ENCODE assay signal across 14 mouse cellular contexts in genomic region chr15:98640157-98640556, GRCm38 (mm10). TPM values are rescaled to one million over a fixed set of nuclear protein-coding genes. Genes with fewer than 3 reads are reported as not detected.
DNase-seq lines count a peak whose midpoint lies in the region; ATAC-seq lines count a peak whose summit lies in the region.
"Had no signal": no experiment of that assay in that cellular context is flagged by ENCODE, and none has a peak within 500 bp of the region (broad histone marks: within the 10 kb centered on the region; RNA-seq: fewer than 3 reads in every experiment).

No protein-coding gene starts in this region.

- no peak for ATAC-seq in kidney, embryonic 14.5 days (ENCODE audit: low FRiP score, low TSS enrichment)
- ATAC-seq in limb, embryonic 11.5 days (ENCODE audit: insufficient number of reproducible peaks, low FRiP score, low TSS enrichment, low read depth), result no peak
- peak; percentile 68; the same call in 1 of the 2 replicates for ATAC-seq in stomach, embryonic 15.5 days (ENCODE audit: insufficient read depth, low FRiP score, low read depth)

- no peak overlapping the region for H3K4me2 ChIP-seq in kidney, embryonic 14.5 days (replicated peaks; ENCODE audit: low read depth, low read length)
- H3K4me2 ChIP-seq in limb, embryonic 11.5 days (ENCODE audit: low read depth, severe bottlenecking), result peak overlapping the region; percentile 12; the same call in 1 of the 2 replicates
- H3K4me2 ChIP-seq in stomach, embryonic 15.5 days, result no peak overlapping the region
- H3K4me2 ChIP-seq: heart, embryonic 12.5 days; hindbrain, embryonic 15.5 days had no signal

- H3K4me1 ChIP-seq in kidney, embryonic 14.5 days (ENCODE audit: control insufficient read depth, insufficient read depth, low read length), result peaks cover 11% of the 10 kb centered on the region; the same call in 1 of the 2 replicates
- peaks cover 7% of the 10 kb centered on the region; the same call in 1 of the 2 replicates for H3K4me1 ChIP-seq in limb, embryonic 11.5 days (ENCODE audit: control insufficient read depth, insufficient read depth, low read length)
- peaks cover 11% of the 10 kb centered on the region for H3K4me1 ChIP-seq in stomach, embryonic 15.5 days

- no peaks in the 10 kb centered on the region for H3K9me3 ChIP-seq in kidney, embryonic 14.5 days (ENCODE audit: control insufficient read depth, low read length)
- H3K9me3 ChIP-seq in limb, embryonic 11.5 days (ENCODE audit: control insufficient read depth, low read length), result no peaks in the 10 kb centered on the region
- H3K9me3 ChIP-seq in stomach, embryonic 15.5 days, result no peaks in the 10 kb centered on the region
- H3K9me3 ChIP-seq: heart, embryonic 12.5 days; hindbrain, embryonic 15.5 days had no signal

- H3K4me3 ChIP-seq in kidney, embryonic 14.5 days (ENCODE audit: low read length), result no peak overlapping the region
- no peak overlapping the region for H3K4me3 ChIP-seq in limb, embryonic 11.5 days (ENCODE audit: low read depth, low read length)
- H3K4me3 ChIP-seq in stomach, embryonic 15.5 days (replicated peaks), result no peak overlapping the region
- H3K4me3 ChIP-seq: heart, embryonic 12.5 days; hindbrain, embryonic 15.5 days; myocyte had no signal

- 35% methylated on average over 8 of the region's 8 CpGs for WGBS in kidney, embryonic 14.5 days
- WGBS in limb, embryonic 11.5 days, result 15% methylated on average over 8 of the region's 8 CpGs
- WGBS in stomach, embryonic 15.5 days, result 27% methylated on average over 8 of the region's 8 CpGs

- peaks cover 44% of the 10 kb centered on the region for H3K36me3 ChIP-seq in kidney, embryonic 14.5 days (ENCODE audit: control insufficient read depth, insufficient read depth, low read length)
- peaks cover 5% of the 10 kb centered on the region; the same call in 1 of the 2 replicates for H3K36me3 ChIP-seq in limb, embryonic 11.5 days (ENCODE audit: control insufficient read depth, insufficient read depth, low read length)
- H3K36me3 ChIP-seq in stomach, embryonic 15.5 days, result peaks cover 32% of the 10 kb centered on the region; the same call in 1 of the 2 replicates

- H3K9ac ChIP-seq in kidney, embryonic 14.5 days (ENCODE audit: low read depth, low read length), result no peak overlapping the region
- H3K9ac ChIP-seq in limb, embryonic 11.5 days (ENCODE audit: low read length), result 0 out of 2 replicates have a peak overlapping the region, but pooled peaks have one; percentile 17
- no peak overlapping the region for H3K9ac ChIP-seq in stomach, embryonic 15.5 days
- H3K9ac ChIP-seq: heart, embryonic 12.5 days; hindbrain, embryonic 15.5 days had no signal

- DNase-seq in kidney, adult 11 months, result peak; percentile 76
- DNase-seq in kidney, adult 18-20 months, result peak; percentile 47
- DNase-seq in limb, embryonic 11.5 days (ENCODE audit: low spot score), result peak; percentile 50
- no peak for DNase-seq in cerebellum, postnatal 25 days
- DNase-seq in cerebellum, adult 8-10 months, result no peak
- DNase-seq in gastrocnemius, postnatal 10 days, result no peak
- DNase-seq: adrenal gland, postnatal 14 days; thymus, postnatal 25 days had no signal

- H3K27ac ChIP-seq in kidney, embryonic 14.5 days (ENCODE audit: low read depth, low read length), result no peak overlapping the region
- no peak overlapping the region for H3K27ac ChIP-seq in limb, embryonic 11.5 days (replicated peaks; ENCODE audit: low read depth, low read length)
- H3K27ac ChIP-seq in stomach, embryonic 15.5 days, result no peak overlapping the region
- H3K27ac ChIP-seq: hindbrain, embryonic 15.5 days had no signal

- H3K27me3 ChIP-seq in kidney, embryonic 14.5 days (ENCODE audit: control insufficient read depth, insufficient read depth, low read length), result no peaks in the 10 kb centered on the region
- peaks cover 13% of the 10 kb centered on the region for H3K27me3 ChIP-seq in limb, embryonic 11.5 days (ENCODE audit: control insufficient read depth, insufficient read depth, low read length)
- no peaks in the 10 kb centered on the region for H3K27me3 ChIP-seq in stomach, embryonic 15.5 days (replicated peaks)
- H3K27me3 ChIP-seq: hindbrain, embryonic 15.5 days had no signal

RNA-seq across cellular contexts. Expression of gene Cacnb3, which starts 9.5 kb away (rescaled TPM):
- polyA plus RNA-seq in kidney, embryonic 14.5 days (2014; fragmentation: Nextera tagmentation; extraction: Ambion mirVana), result 21.5 and 26.5 TPM in 2 replicates
- 23.4 and 25.1 TPM in 2 replicates for polyA plus RNA-seq in limb, embryonic 11.5 days (2014; fragmentation: Nextera tagmentation; extraction: Ambion mirVana)
- 29.0 and 32.2 TPM in 2 replicates for polyA plus RNA-seq in stomach, embryonic 15.5 days (2015; fragmentation: Nextera tagmentation; extraction: Ambion mirVana)
- total RNA-seq in gastrocnemius, postnatal 10 days (2021), result 10 to 100 TPM; 12.0 to 15.4 TPM
- total RNA-seq: megakaryocyte-erythroid progenitor cell, adult 5-6 weeks had no signal

RNA-seq across cellular contexts. Expression of gene Ddx23, which starts 22.5 kb away (rescaled TPM):
- polyA plus RNA-seq in kidney, embryonic 14.5 days (2014; fragmentation: Nextera tagmentation; extraction: Ambion mirVana), result 27.3 and 32.2 TPM in 2 replicates
- 24.8 and 27.7 TPM in 2 replicates for polyA plus RNA-seq in limb, embryonic 11.5 days (2014; fragmentation: Nextera tagmentation; extraction: Ambion mirVana)
- polyA plus RNA-seq in stomach, embryonic 15.5 days (2015; fragmentation: Nextera tagmentation; extraction: Ambion mirVana), result 22.9 and 26.8 TPM in 2 replicates
- 10 to 100 TPM; 53.6 to 57.6 TPM for total RNA-seq in gastrocnemius, postnatal 10 days (2021)

RNA-seq across cellular contexts. Expression of gene Adcy6, which starts 30.3 kb away (rescaled TPM):
- 26.2 and 31.5 TPM in 2 replicates for polyA plus RNA-seq in kidney, embryonic 14.5 days (2014; fragmentation: Nextera tagmentation; extraction: Ambion mirVana)
- polyA plus RNA-seq in limb, embryonic 11.5 days (2014; fragmentation: Nextera tagmentation; extraction: Ambion mirVana), result 16.2 and 18.9 TPM in 2 replicates
- 21.9 and 22.5 TPM in 2 replicates for polyA plus RNA-seq in stomach, embryonic 15.5 days (2015; fragmentation: Nextera tagmentation; extraction: Ambion mirVana)
- 10 to 100 TPM; 39.9 to 45.3 TPM for total RNA-seq in gastrocnemius, postnatal 10 days (2021)

RNA-seq across cellular contexts. Expression of gene Rnd1, which starts 37.1 kb away (rescaled TPM):
- polyA plus RNA-seq in kidney, embryonic 14.5 days (2014; fragmentation: Nextera tagmentation; extraction: Ambion mirVana), result 0.28 and 0.31 TPM in 2 replicates
- 0.29 and 0.37 TPM in 2 replicates for polyA plus RNA-seq in limb, embryonic 11.5 days (2014; fragmentation: Nextera tagmentation; extraction: Ambion mirVana)
- 1.3 and 1.4 TPM in 2 replicates for polyA plus RNA-seq in stomach, embryonic 15.5 days (2015; fragmentation: Nextera tagmentation; extraction: Ambion mirVana)
- 1 to 10 TPM in 1 of 2 experiments, under 1 TPM in 1; 0.49 to 1.9 TPM for total RNA-seq in gastrocnemius, postnatal 10 days (2021)

Comparison
In these comparisons a context has a peak if more than half of its experiments do, and no peak if none do; other contexts are left out.
1. DNase-seq: peak in kidney, adult 11 months (single experiment), kidney, adult 18-20 months (single experiment) and limb, embryonic 11.5 days (single experiment); none in cerebellum, postnatal 25 days (0 of 2), cerebellum, adult 8-10 months (single experiment) and gastrocnemius, postnatal 10 days (single experiment).